Mouse (Mus musculus): ENCODE measurements around the gene Ldb3.
A peak's percentile ranks its signal among the peaks of the same experiment; 100 is the strongest.

Ldb3 gene

GRCm38 (mm10) chr14:34590743-34591675 lies 2.5 kb upstream of the Ldb3 start:
- no peak for DNase-seq (ENCODE audit: low read depth, low spot score)

- DNase-seq (ENCODE audit: low read depth, low spot score): no peak
Observed at GRCm38 (mm10) chr14:34590017-34590570, 1.6 kb upstream of the Ldb3 start.

GRCm38 (mm10) chr14:34589185-34589713 lies 767 bp upstream of the Ldb3 start:
- no peak for DNase-seq (ENCODE audit: low read depth, low spot score)

- DNase-seq (ENCODE audit: low read depth, low spot score): no peak
Observed at GRCm38 (mm10) chr14:34588005-34588404, 477 bp downstream of the Ldb3 start.

GRCm38 (mm10) chr14:34586871-34587270 lies 1.6 kb downstream of the Ldb3 start:
- no peak for DNase-seq (ENCODE audit: low read depth, low spot score)

- DNase-seq (ENCODE audit: low read depth, low spot score): no peak
Observed at GRCm38 (mm10) chr14:34585358-34586105, 3.0 kb downstream of the Ldb3 start.

- no peak for DNase-seq (ENCODE audit: low read depth, low spot score)
Observed at GRCm38 (mm10) chr14:34582740-34583427, 5.6 kb downstream of the Ldb3 start.

- DNase-seq (ENCODE audit: low read depth, low spot score): no peak
Observed at GRCm38 (mm10) chr14:34576858-34577257, 11.6 kb downstream of the Ldb3 start.

GRCm38 (mm10) chr14:34574068-34574467 lies 14.4 kb downstream of the Ldb3 start:
- no peak for DNase-seq (ENCODE audit: low read depth, low spot score)

- no peak for DNase-seq (ENCODE audit: low read depth, low spot score)
Observed at GRCm38 (mm10) chr14:34573348-34573913, 15.1 kb downstream of the Ldb3 start.

GRCm38 (mm10) chr14:34571610-34572387 lies 16.7 kb downstream of the Ldb3 start:
- DNase-seq (ENCODE audit: low read depth, low spot score): no peak

- no peak for DNase-seq (ENCODE audit: low read depth, low spot score)
Observed at GRCm38 (mm10) chr14:34570903-34571302, 17.6 kb downstream of the Ldb3 start.

GRCm38 (mm10) chr14:34570294-34570693 lies 18.2 kb downstream of the Ldb3 start:
- DNase-seq (ENCODE audit: low read depth, low spot score): peak; percentile 71

- DNase-seq (ENCODE audit: low read depth, low spot score): no peak
Observed at GRCm38 (mm10) chr14:34569534-34570194, 18.8 kb downstream of the Ldb3 start.

GRCm38 (mm10) chr14:34568626-34569025 lies 19.9 kb downstream of the Ldb3 start:
- no peak for DNase-seq (ENCODE audit: low read depth, low spot score)

- no peak for DNase-seq (ENCODE audit: low read depth, low spot score)
Observed at GRCm38 (mm10) chr14:34567697-34568096, 20.8 kb downstream of the Ldb3 start.

GRCm38 (mm10) chr14:34566530-34566929 lies 22.0 kb downstream of the Ldb3 start:
- DNase-seq (ENCODE audit: low read depth, low spot score): no peak

- no peak for DNase-seq (ENCODE audit: low read depth, low spot score)
Observed at GRCm38 (mm10) chr14:34565711-34566110, 22.8 kb downstream of the Ldb3 start.

- no peak for DNase-seq (ENCODE audit: low read depth, low spot score)
Observed at GRCm38 (mm10) chr14:34564646-34565045, 23.8 kb downstream of the Ldb3 start.

GRCm38 (mm10) chr14:34562393-34562792 lies 26.1 kb downstream of the Ldb3 start:
- DNase-seq (ENCODE audit: low read depth, low spot score): no peak
